Mouse (Mus musculus) retina, adult 2 months (tissue): ENCODE data around the gene Map2k1.

Source experiments
- DNase-seq: peaks from one replicate; pipeline ENCODE4 v3.0.0-alpha.2; 2012; ENCODE audit warnings: low read depth, low spot score

The Map2k1 gene

GRCm38 (mm10) chr9:64249371-64249770 lies 4.1 kb downstream of the Map2k1 start:
- DNase-seq = no peak

- DNase-seq = no peak
Observed at GRCm38 (mm10) chr9:64242381-64242831, 11.0 kb downstream of the Map2k1 start.

GRCm38 (mm10) chr9:64240681-64241080 lies 12.8 kb downstream of the Map2k1 start:
- DNase-seq = no peak

- DNase-seq = no peak
Observed at GRCm38 (mm10) chr9:64240116-64240515, 13.3 kb downstream of the Map2k1 start.

- no peak for DNase-seq
Observed at GRCm38 (mm10) chr9:64236056-64236455, 17.4 kb downstream of the Map2k1 start.

- no peak for DNase-seq
Observed at GRCm38 (mm10) chr9:64234768-64235435, 18.5 kb downstream of the Map2k1 start, which contains the start of gene Uchl4. Gene Uchl4, plus strand, starts transcription at chr9:64235201.

GRCm38 (mm10) chr9:64233656-64234055 lies 19.8 kb downstream of the Map2k1 start:
- DNase-seq = no peak

GRCm38 (mm10) chr9:64232257-64232957 lies 21.0 kb downstream of the Map2k1 start:
- DNase-seq = no peak

GRCm38 (mm10) chr9:64231674-64232073 lies 21.8 kb downstream of the Map2k1 start:
- no peak for DNase-seq

GRCm38 (mm10) chr9:64231171-64231570 lies 22.3 kb downstream of the Map2k1 start:
- DNase-seq = no peak

GRCm38 (mm10) chr9:64228972-64229371 lies 24.5 kb downstream of the Map2k1 start:
- DNase-seq = no peak

- no peak for DNase-seq
Observed at GRCm38 (mm10) chr9:64227736-64228135, 25.7 kb downstream of the Map2k1 start.

- DNase-seq = no peak
Observed at GRCm38 (mm10) chr9:64225805-64226204, 27.6 kb downstream of the Map2k1 start.

- DNase-seq = no peak
Observed at GRCm38 (mm10) chr9:64222098-64222497, 31.3 kb downstream of the Map2k1 start.

- no peak for DNase-seq
Observed at GRCm38 (mm10) chr9:64221480-64221879, 32.0 kb downstream of the Map2k1 start.

- no peak for DNase-seq
Observed at GRCm38 (mm10) chr9:64220603-64221002, 32.8 kb downstream of the Map2k1 start.

- no peak for DNase-seq
Observed at GRCm38 (mm10) chr9:64219772-64220420, 33.5 kb downstream of the Map2k1 start.

- DNase-seq = no peak
Observed at GRCm38 (mm10) chr9:64219305-64219704, 34.1 kb downstream of the Map2k1 start.

- DNase-seq = no peak
Observed at GRCm38 (mm10) chr9:64217887-64218286, 35.5 kb downstream of the Map2k1 start.

- no peak for DNase-seq
Observed at GRCm38 (mm10) chr9:64216641-64217040, 36.8 kb downstream of the Map2k1 start.

- DNase-seq = no peak
Observed at GRCm38 (mm10) chr9:64216090-64216489, 37.3 kb downstream of the Map2k1 start.

GRCm38 (mm10) chr9:64214452-64214851 lies 39.0 kb downstream of the Map2k1 start:
- DNase-seq = no peak
